Mouse (Mus musculus) thymus, adult 18-20 months (tissue): ENCODE data around the gene Gm44805.
A peak's percentile ranks its signal among the peaks of the same experiment; 100 is the strongest.

Experiments used
- DNase-seq, 2 experiments: peaks; one replicate each; pipeline ENCODE4 v3.0.0; 2022; ENCODE audit warnings: mixed read lengths in 2 of 2

Gm44805 gene

DNA sequence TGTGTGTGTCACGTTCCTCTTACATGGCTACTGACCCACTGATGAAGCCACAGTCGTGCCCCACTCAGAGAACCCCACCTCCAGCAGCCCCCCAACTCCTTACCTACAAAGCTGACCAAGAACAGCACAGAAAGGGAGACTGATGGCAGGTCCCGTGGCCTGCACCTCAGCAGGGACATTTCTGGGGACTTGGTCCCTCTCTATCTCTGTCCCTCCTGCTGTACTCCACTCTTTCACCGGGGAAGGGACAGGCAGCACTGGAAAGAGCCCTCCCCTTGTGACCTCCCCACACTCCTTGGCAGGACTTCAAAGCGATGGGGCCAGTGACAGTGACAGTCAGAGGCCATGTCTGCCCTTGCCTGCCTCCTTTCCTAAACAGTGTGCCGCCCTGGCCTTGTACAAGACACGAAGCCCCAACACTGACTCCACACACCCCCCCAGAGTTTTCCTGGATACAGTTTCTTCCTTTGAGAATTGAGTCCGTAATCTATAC is at the start of gene Gm44805, which contains the start of gene Apoc4:
Gm44805 (minus strand) TSS at position 222 of the 493 bp plus-strand sequence.
Apoc4 (minus strand) TSS at position 278 of the 493 bp plus-strand sequence.
- DNase-seq, result no peak

DNA sequence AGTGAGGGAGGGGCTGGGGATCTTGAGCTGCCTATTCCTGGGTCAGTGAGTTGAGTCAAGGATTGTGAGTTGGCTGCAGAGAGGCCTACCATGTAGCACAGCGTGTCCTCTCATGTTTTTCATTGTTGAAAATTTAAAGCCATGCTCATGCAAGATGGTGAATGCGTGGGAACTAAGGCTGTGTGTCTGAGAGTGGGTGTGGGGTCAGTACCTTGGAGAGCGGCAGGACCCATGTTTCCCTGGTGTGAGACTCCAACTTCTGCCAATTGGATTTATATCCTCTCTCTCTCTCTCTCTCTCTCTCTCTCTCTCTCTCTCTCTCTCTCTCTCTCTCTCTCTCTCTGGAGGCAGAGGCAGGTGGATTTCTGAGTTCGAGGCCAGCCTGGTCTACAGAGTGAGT is 45.3 kb upstream of the Gm44805 start:
- no peak for DNase-seq

- DNase-seq, result no peak
Observed at GRCm38 (mm10) chr7:19724167-19724566, 42.9 kb upstream of the Gm44805 start.

DNA sequence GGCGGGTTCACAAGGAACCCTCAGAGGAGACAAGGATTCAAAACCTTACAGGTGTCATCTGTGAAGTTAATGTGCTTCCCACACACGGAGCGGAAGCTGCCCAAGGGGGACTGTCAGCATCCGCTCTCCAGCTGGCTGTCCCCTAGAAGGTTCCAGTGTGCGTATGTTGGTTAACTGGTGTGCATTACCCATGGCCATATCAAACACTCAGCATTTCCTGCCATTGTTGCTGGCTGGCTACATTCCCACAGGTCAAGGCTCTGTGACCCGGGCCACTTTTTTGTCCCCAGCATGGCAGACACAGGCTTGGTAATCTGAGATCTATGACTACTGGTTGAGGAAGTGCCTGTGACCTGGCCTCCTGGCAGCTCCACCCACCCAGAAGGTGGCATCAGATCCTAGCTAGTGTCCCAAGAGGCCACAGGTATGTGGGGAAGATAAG is 41.6 kb upstream of the Gm44805 start:
- no peak for DNase-seq

DNA sequence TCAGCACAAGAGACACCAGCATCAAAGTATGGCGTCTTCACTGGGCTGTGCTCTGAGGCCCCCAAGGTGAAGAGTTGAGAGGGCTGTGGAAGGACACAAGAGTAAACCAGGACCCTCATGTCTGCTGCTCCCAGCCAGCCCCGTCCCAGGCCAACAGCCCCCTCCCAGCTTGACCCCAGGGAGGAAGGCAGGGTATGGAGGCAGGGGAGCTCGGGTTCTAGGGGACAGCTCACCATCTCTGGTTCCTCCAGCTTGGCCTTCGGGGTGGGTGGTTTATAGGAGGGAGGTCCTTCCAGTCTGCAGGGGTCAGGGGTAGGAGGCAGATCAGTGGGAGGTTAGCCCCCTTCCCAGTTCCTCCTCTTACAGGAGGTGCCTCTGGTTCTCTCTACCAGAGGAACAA is 38.0 kb upstream of the Gm44805 start:
- DNase-seq, result no peak

GRCm38 (mm10) chr7:19718297-19718952 is 37.2 kb upstream of the Gm44805 start:
- no peak for DNase-seq

DNA sequence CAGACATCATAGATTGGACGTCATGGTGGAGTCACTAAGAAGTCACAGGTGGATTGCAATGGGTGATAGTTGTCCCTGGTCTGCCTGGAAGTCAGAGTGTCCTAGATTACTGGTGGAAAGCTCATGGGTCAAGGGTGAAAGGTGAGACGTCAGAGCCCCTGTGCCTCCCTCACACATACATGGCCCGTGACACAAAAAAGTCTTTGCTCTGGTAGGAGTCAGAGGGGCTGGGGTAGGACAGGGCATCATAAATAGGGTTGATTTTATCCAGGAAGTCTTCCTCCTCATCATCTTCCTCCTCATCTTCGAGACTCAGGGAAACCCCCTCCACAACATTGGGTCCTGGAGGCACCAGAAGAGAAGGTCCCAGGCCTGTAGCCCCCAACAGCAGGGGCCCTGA is 36.1 kb upstream of the Gm44805 start:
- no peak for DNase-seq

DNA sequence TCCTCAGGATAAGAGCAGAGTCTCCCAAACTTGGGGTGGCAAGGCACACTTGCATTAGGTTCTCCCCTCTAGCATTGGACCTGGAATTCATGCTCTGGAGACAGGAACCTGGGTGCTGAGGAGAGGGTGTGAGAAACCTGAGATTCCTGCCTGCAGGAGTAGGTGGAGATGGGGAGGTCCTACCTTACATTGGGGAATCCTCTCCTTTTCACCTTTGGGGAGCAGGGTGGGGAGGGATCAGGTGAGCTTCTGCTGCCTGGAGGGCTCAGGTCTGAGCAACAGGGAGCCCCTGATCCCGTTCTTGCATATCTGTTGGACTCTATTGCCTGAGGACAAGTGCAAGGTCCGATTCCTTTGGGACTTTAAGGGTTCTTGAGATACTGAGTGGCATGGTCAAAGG is 35.6 kb upstream of the Gm44805 start:
- DNase-seq, result no peak

DNA sequence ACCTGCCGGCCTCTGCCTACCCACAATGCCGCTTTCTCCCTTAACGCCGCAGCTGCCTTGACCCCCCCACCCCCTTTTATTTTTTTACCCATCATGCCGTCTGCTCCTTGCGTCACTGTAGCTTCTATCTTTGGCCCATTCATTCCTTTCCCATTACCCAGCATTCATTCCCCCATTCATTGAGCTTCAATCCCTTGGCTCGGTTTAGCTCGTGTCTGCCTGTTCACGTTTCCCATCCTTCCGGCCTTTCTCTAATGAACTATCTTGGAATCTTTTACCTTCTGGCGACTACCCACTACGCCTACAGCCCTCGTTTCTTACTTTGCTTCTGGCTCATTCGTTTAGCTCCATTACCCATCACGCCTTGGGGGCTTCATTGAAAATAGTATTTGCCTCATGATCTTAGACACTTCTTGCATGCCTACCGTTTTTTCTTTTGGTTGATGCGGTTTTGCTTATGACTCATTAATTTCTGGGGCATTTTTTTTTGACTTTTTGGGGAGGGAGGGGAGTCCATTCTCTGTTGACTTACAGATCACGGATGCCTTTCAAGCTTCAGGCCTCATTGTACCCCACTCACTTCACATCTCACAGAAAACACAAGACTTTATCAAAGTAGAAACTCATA is 34.9 kb upstream of the Gm44805 start:
- no peak for DNase-seq

GRCm38 (mm10) chr7:19715239-19716054 is 34.2 kb upstream of the Gm44805 start, which contains the start of gene Tomm40:
TSS of gene Tomm40 (minus strand) at chr7:19715438.
- peak; percentile 98 to 100 for DNase-seq

GRCm38 (mm10) chr7:19714836-19715235 is 33.6 kb upstream of the Gm44805 start:
- DNase-seq, result no peak

DNA sequence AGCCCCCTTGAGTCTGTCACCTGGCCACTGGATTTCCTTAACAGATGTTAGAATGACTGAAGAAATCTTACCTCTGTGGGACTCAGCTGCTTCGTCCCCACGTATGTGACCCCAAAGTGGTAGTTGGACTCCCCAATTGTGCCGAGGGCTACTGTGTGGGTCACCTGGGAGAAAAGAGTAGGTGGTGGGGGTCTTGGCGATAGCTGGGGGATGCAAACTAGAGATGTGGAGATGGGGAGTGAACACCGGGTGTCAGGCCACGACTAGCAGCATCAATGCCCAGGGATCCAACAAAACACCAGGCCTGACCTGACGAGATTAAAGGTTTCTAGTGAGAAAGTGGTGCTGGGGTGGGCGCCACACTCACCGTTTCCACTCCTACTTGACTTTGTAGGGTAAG is 32.4 kb upstream of the Gm44805 start:
- no peak for DNase-seq

DNA sequence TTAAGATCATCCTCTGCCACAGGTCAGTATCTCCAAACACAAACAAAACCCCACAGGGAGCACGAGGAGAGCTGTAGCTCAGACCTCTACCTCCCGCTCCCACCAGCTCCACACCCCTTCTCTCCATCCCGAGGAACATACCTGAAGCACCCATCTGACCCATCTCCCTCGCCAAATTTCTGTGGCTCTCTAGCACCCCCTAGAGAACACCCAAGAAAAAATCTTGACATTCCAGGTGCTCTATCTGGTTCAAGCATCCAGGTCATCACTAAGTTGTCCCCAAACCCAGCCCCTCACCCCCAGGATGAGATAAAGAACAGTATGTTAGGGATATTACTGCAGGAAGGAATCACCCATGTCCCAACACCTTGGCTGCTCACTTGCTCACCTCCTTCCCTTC is 32.0 kb upstream of the Gm44805 start:
- no peak for DNase-seq

DNA sequence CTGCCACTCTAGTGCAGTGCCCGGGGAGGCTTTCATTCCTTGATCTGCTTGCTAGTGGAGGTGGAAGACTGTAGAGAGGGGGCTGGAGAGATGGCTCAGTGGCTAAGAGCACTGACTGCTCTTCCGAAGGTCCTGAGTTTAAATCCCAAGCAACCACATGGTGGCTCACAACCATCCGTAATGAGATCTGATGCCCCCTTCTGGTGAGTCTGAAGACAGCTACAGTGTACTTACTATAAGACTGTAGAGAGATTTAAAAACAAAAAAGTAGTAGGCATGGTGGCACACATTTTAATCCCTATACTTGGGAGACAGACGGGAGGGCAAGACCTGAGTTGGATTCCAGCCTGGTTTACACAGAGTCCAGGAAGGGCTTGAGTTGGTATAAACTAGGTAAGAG is 31.2 kb upstream of the Gm44805 start:
- no peak for DNase-seq

GRCm38 (mm10) chr7:19710650-19711049 is 29.4 kb upstream of the Gm44805 start:
- no peak for DNase-seq

GRCm38 (mm10) chr7:19705271-19705670 is 24.0 kb upstream of the Gm44805 start:
- no peak for DNase-seq

DNA sequence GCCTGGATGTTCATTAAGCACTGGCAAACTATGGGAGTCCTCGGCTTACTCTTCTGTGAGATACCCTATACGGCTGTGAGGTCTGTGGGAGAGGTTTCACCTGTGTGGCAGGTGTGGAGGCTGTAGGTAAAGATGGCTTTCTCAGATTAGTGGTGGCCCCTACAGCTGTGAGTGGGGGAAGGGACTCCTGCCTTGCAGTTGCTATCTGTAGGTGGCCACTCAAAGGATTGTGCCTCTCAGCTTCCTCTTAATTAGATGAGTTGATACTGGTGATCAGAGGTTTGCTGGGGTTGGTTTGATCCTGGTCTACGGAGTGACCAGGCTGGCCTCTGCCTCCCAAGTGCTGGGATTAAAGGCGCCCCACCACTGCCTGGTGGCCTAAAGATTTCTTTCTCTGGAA is 23.3 kb upstream of the Gm44805 start:
- no peak for DNase-seq

GRCm38 (mm10) chr7:19702859-19703555 is 21.8 kb upstream of the Gm44805 start:
- DNase-seq, result no peak

- no peak for DNase-seq
Observed at GRCm38 (mm10) chr7:19701069-19701761, 20.0 kb upstream of the Gm44805 start.

- DNase-seq, result no peak
Observed at GRCm38 (mm10) chr7:19700299-19701068, 19.3 kb upstream of the Gm44805 start.

DNA sequence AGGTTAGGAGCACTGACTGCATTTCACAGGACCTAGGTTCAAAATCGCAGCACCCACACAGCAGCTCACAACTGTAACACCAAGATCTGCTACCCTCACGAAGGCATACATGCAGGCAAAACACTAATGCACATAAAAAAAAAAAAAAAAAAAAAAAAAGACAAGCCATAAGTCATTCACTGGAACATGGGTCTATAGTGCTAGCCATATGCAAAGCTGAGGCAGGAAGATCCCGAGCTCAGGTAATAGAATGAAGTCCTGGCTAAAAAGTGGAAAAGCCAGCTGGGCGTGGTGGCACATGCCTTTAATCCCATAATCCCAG is 18.6 kb upstream of the Gm44805 start:
- DNase-seq, result no peak
